Mouse (Mus musculus): ENCODE data around the gene Atp8a2.

- TF ChIP-seq CTCF (conservative IDR thresholded peaks at IDR 0.05; ENCODE audit: insufficient read depth, insufficient read length, low read depth, low read length) (no peak), POLR2A (IDR thresholded peaks at IDR 0.05; ENCODE audit: low read depth, low read length) (no peak)
Observed at GRCm38 (mm10) chr14:59866001-59866400, 331.0 kb downstream of the Atp8a2 start.

Data from kidney, adult 2 months (tissue).